Mouse (Mus musculus) limb, embryonic 14.5 days (tissue): ENCODE results near the gene Fgfr2. TPM values are rescaled to one million over a fixed set of nuclear protein-coding genes. Genes with fewer than 3 reads are reported as not detected.
A peak's percentile ranks its signal among the peaks of the same experiment; 100 is the strongest.

Source experiments
- ATAC-seq: fragments of 200-750 bp; cut with Nextera tagmentation; 2 replicates; pipeline ENCODE4 v1.8.0; 2017; ENCODE audit warnings: low read depth, moderate number of reproducible peaks, moderate TSS enrichment; ENCODE audit not compliant: low FRiP score
- DNase-seq: peaks from one replicate; pipeline ENCODE4 v3.0.0-alpha.2; 2015; ENCODE audit warnings: low spot score
- H3K27ac ChIP-seq: fragments of 300-500 bp; sonication (generic); replicated peaks from 2 replicates; pipeline ENCODE4 v1.5.1; 2014; ENCODE audit warnings: low read depth, mild to moderate bottlenecking, low read length, moderate library complexity, mixed read lengths
- H3K27me3 ChIP-seq: fragments of 300-500 bp; sonication (generic); 2 replicates; pipeline ENCODE4 v1.6.1; 2014; ENCODE audit warnings: low read length, mixed read lengths; ENCODE audit not compliant: control insufficient read depth, insufficient read depth
- H3K36me3 ChIP-seq: fragments of 300-500 bp; sonication (generic); 2 replicates; pipeline ENCODE4 v1.6.1; 2014; ENCODE audit warnings: mild to moderate bottlenecking, low read length, moderate library complexity, mixed read lengths; ENCODE audit not compliant: control insufficient read depth, insufficient read depth
- H3K4me1 ChIP-seq: fragments of 300-500 bp; sonication (generic); 2 replicates; pipeline ENCODE4 v1.6.1; 2014; ENCODE audit warnings: antibody characterized with exemption, low read length, mixed read lengths; ENCODE audit not compliant: control insufficient read depth, insufficient read depth
- H3K4me2 ChIP-seq: fragments of 300-500 bp; sonication (generic); replicated peaks from 2 replicates; pipeline ENCODE4 v1.6.1; 2014; ENCODE audit warnings: low read depth, mild to moderate bottlenecking, low read length, moderate library complexity; ENCODE audit not compliant: severe bottlenecking
- H3K4me3 ChIP-seq: fragments of 300-500 bp; sonication (generic); replicated peaks from 2 replicates; pipeline ENCODE4 v1.5.1; 2014; ENCODE audit warnings: low read length
- H3K9ac ChIP-seq: fragments of 300-500 bp; sonication (generic); 2 replicates; pipeline ENCODE4 v1.6.1; 2014; ENCODE audit warnings: mild to moderate bottlenecking, low read depth, low read length, moderate library complexity; ENCODE audit not compliant: severe bottlenecking
- H3K9me3 ChIP-seq: fragments of 300-500 bp; sonication (generic); 2 replicates; pipeline ENCODE4 v1.6.1; 2016; ENCODE audit warnings: low read length; ENCODE audit not compliant: control insufficient read depth
- POLR2A ChIP-seq: fragments of 200-500 bp; IDR thresholded peaks from 2 replicates; pipeline ENCODE4 v1.8.0; 2012; ENCODE audit warnings: inconsistent platforms, mild to moderate bottlenecking, moderate library complexity, borderline replicate concordance; ENCODE audit not compliant: insufficient read depth, insufficient read length; ENCODE audit errors: extremely low read depth
- WGBS: fragments of 180-500 bp; shearing (Covaris S2); extraction: QIAGEN DNeasy Blood & Tissue Kit; methylation state at CpG from one replicate; pipeline ENCODE4 v1.1.7; 2014; 5-methylcytosine and 5-hydroxymethylcytosine counted together
- polyA plus RNA-seq, 2 experiments: library from polyadenylated mRNA; depleted of rRNA in 1 of 2; stranded (reverse) in 1 of 2; unstranded in 1 of 2; fragments of >200 nt; fragmentation: Nextera tagmentation in 1 of 2; extraction: Ambion mirVana in 1 of 2; gene quantifications; 2 replicates each; pipeline versions ENCODE4 v1.2.1 to v1.2.3; 2012 to 2014

Fgfr2 gene
- polyA plus RNA-seq, 2 experiments: 131 to 133 TPM

- H3K27me3 ChIP-seq: no peaks in the 10 kb centered on the region
- WGBS: 19% methylated on average over 7 of the region's 7 CpGs
- no peak overlapping the region for H3K9ac ChIP-seq
- no peak for DNase-seq
- H3K4me2 ChIP-seq: no peak overlapping the region
- H3K9me3 ChIP-seq: no peaks in the 10 kb centered on the region
- no peak for TF ChIP-seq POLR2A
- H3K4me3 ChIP-seq: no peak overlapping the region
- no peaks in the 10 kb centered on the region for H3K4me1 ChIP-seq
- H3K27ac ChIP-seq: no peak overlapping the region
- ATAC-seq: no peak
- no peaks in the 10 kb centered on the region for H3K36me3 ChIP-seq
These were observed 1513.5 kb downstream of the Fgfr2 start for GRCm38 (mm10) chr7:131609677-131610076.

DNA sequence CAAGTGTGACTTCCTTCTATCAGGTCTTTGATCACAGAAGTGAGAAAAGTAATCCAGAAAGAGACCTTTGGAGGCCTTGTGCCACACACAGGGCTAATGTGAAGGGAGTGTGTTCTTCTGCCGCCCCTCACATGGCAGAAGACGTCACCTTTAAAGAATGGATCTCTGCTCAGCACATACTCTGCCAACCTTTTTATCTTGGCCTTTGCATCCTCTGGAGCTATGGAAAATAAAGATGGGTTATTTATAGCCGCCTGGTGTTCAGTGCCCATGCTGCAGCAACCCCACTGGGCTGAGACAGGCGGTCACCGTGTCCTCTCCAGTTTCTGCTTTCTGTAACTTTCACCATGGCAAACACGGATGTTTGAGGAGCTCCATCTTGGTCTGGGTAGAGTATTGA lies 1515.1 kb downstream of the Fgfr2 start:
- no peak for DNase-seq
- Histone ChIP-seq H3K27ac (no peak overlapping the region), H3K36me3 (no peaks in the 10 kb centered on the region), H3K4me2 (no peak overlapping the region), H3K4me1 (no peaks in the 10 kb centered on the region), H3K9ac (no peak overlapping the region), H3K9me3 (no peaks in the 10 kb centered on the region), H3K27me3 (no peaks in the 10 kb centered on the region), H3K4me3 (no peak overlapping the region)
- TF ChIP-seq POLR2A: no peak
- WGBS: 89% methylated on average over 6 of the region's 6 CpGs
- no peak for ATAC-seq

- ATAC-seq (no peak), DNase-seq (no peak)
- Histone ChIP-seq H3K4me2 (no peak overlapping the region), H3K36me3 (no peaks in the 10 kb centered on the region), H3K27me3 (no peaks in the 10 kb centered on the region), H3K9ac (no peak overlapping the region), H3K4me3 (no peak overlapping the region), H3K9me3 (no peaks in the 10 kb centered on the region), H3K27ac (no peak overlapping the region), H3K4me1 (no peaks in the 10 kb centered on the region)
- no peak for TF ChIP-seq POLR2A
- 85% methylated on average over 4 of the region's 4 CpGs for WGBS
These were observed 1517.7 kb downstream of the Fgfr2 start for GRCm38 (mm10) chr7:131605481-131605880.

GRCm38 (mm10) chr7:131604946-131605345 lies 1518.2 kb downstream of the Fgfr2 start:
- no peak overlapping the region for H3K27ac ChIP-seq
- H3K4me2 ChIP-seq: no peak overlapping the region
- H3K27me3 ChIP-seq: no peaks in the 10 kb centered on the region
- no peaks in the 10 kb centered on the region for H3K36me3 ChIP-seq
- DNase-seq (no peak), ATAC-seq (no peak)
- WGBS: 85% methylated on average over 10 of the region's 10 CpGs
- H3K9me3 ChIP-seq: no peaks in the 10 kb centered on the region
- H3K4me1 ChIP-seq: no peaks in the 10 kb centered on the region
- H3K4me3 ChIP-seq: no peak overlapping the region
- no peak overlapping the region for H3K9ac ChIP-seq
- no peak for TF ChIP-seq POLR2A

DNA sequence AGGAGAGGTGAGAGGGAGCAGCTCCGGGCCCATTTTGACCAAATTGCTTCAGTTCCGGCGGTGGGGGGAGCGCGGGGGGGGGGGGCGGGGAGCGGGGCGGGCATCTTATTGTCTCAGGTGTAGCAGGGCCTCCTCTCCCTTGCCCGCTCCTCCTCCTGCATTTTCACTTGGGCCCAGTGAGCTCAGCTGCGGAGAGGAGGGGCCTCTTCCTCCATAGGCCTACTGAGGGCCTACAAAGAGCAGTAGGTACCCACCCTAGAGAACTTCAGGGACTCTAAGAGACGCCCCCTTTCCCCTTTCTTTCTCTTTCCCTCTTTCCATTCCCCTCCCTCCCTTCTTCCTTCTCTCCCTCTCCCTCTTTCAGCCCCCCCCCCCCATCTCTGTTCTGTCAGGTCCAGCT lies 1520.0 kb downstream of the Fgfr2 start:
- Histone ChIP-seq H3K27me3 (no peaks in the 10 kb centered on the region), H3K4me2 (0 out of 2 replicates have a peak overlapping the region, but pooled peaks have one; percentile 2), H3K4me3 (no peak overlapping the region), H3K27ac (no peak overlapping the region), H3K36me3 (no peaks in the 10 kb centered on the region), H3K9ac (no peak overlapping the region), H3K4me1 (no peaks in the 10 kb centered on the region), H3K9me3 (no peaks in the 10 kb centered on the region)
- TF ChIP-seq POLR2A: no peak
- 8% methylated on average over 4 of the region's 11 CpGs for WGBS
- DNase-seq (no peak), ATAC-seq (no peak)

- TF ChIP-seq POLR2A: no peak
- ATAC-seq: no peak
- Histone ChIP-seq H3K4me3 (no peak overlapping the region), H3K9me3 (no peaks in the 10 kb centered on the region), H3K36me3 (no peaks in the 10 kb centered on the region), H3K4me2 (no peak overlapping the region), H3K4me1 (0 out of 2 replicates have a peak, but pooled peaks cover 2% of the 10 kb centered on the region), H3K27ac (no peak overlapping the region), H3K9ac (no peak overlapping the region), H3K27me3 (no peaks in the 10 kb centered on the region)
- DNase-seq: no peak
- WGBS: 83% methylated on average over 7 of the region's 7 CpGs
These were observed 1521.0 kb downstream of the Fgfr2 start for GRCm38 (mm10) chr7:131602106-131602505.
